Mouse (Mus musculus): ENCODE data around the gene Cyfip1. TPM values are rescaled to one million over a fixed set of nuclear protein-coding genes. Genes with fewer than 3 reads are reported as not detected.

The Cyfip1 gene
- polyA plus RNA-seq, 1 experiment from 2014 or later, result 15.5 TPM

- Histone ChIP-seq H3K27ac (replicated peaks) (no peak overlapping the region), H3K36me3 (replicated peaks) (no peaks in the 10 kb centered on the region), H3K4me2 (no peak overlapping the region), H3K4me3 (replicated peaks) (no peak overlapping the region), H3K27me3 (0 out of 2 replicates have a peak, but pooled peaks cover 12% of the 10 kb centered on the region), H3K9me3 (replicated peaks) (no peaks in the 10 kb centered on the region), H3K9ac (no peak overlapping the region), H3K4me1 (replicated peaks) (peaks cover 12% of the 10 kb centered on the region)
- ATAC-seq (ENCODE audit: insufficient read depth), result no peak
- WGBS (ENCODE audit: insufficient replicate concordance), result 63% methylated on average over 9 of the region's 9 CpGs
Measured at GRCm38 (mm10) chr7:55846606-55847312, 5.2 kb downstream of the Cyfip1 start.

GRCm38 (mm10) chr7:55849948-55850571 is 8.5 kb downstream of the Cyfip1 start:
- Histone ChIP-seq H3K27me3 (no peaks in the 10 kb centered on the region), H3K4me1 (replicated peaks) (no peaks in the 10 kb centered on the region), H3K4me3 (replicated peaks) (no peak overlapping the region), H3K4me2 (no peak overlapping the region), H3K9ac (no peak overlapping the region), H3K36me3 (replicated peaks) (no peaks in the 10 kb centered on the region), H3K9me3 (replicated peaks) (no peaks in the 10 kb centered on the region), H3K27ac (replicated peaks) (no peak overlapping the region)
- 72% methylated on average over 14 of the region's 14 CpGs for WGBS (ENCODE audit: insufficient replicate concordance)
- no peak for ATAC-seq (ENCODE audit: insufficient read depth)

- no peak for ATAC-seq (ENCODE audit: insufficient read depth)
Measured at GRCm38 (mm10) chr7:55852787-55853186, 11.2 kb downstream of the Cyfip1 start.

GRCm38 (mm10) chr7:55855597-55855996 is 14.1 kb downstream of the Cyfip1 start:
- 41% methylated on average over 3 of the region's 3 CpGs for WGBS (ENCODE audit: insufficient replicate concordance)
- H3K27me3 ChIP-seq, result no peaks in the 10 kb centered on the region

More at GRCm38 (mm10) chr7:55852787-55853186, 11.2 kb downstream of the Cyfip1 start:
- H3K9ac ChIP-seq, result no peak overlapping the region
- 34% methylated on average over 3 of the region's 3 CpGs for WGBS (ENCODE audit: insufficient replicate concordance)
- no peaks in the 10 kb centered on the region for H3K36me3 ChIP-seq (replicated peaks)
- H3K4me2 ChIP-seq, result no peak overlapping the region
- H3K9me3 ChIP-seq (replicated peaks), result no peaks in the 10 kb centered on the region
- H3K4me3 ChIP-seq (replicated peaks), result no peak overlapping the region
- no peak overlapping the region for H3K27ac ChIP-seq (replicated peaks)
- H3K4me1 ChIP-seq (replicated peaks), result peaks cover 4% of the 10 kb centered on the region; the same call in 1 of the 2 replicates
- no peaks in the 10 kb centered on the region for H3K27me3 ChIP-seq

GRCm38 (mm10) chr7:55856741-55857140 is 15.2 kb downstream of the Cyfip1 start:
- Histone ChIP-seq H3K4me1 (replicated peaks) (peaks cover 4% of the 10 kb centered on the region; the same call in 1 of the 2 replicates), H3K4me3 (replicated peaks) (no peak overlapping the region), H3K27me3 (no peaks in the 10 kb centered on the region), H3K9ac (no peak overlapping the region), H3K36me3 (replicated peaks) (no peaks in the 10 kb centered on the region), H3K4me2 (no peak overlapping the region), H3K9me3 (replicated peaks) (no peaks in the 10 kb centered on the region), H3K27ac (replicated peaks) (no peak overlapping the region)
- WGBS (ENCODE audit: insufficient replicate concordance), result 75% methylated on average over 4 of the region's 4 CpGs
- ATAC-seq (ENCODE audit: insufficient read depth), result no peak

More at GRCm38 (mm10) chr7:55855597-55855996, 14.1 kb downstream of the Cyfip1 start:
- Histone ChIP-seq H3K9ac (no peak overlapping the region), H3K4me2 (no peak overlapping the region), H3K27ac (replicated peaks) (no peak overlapping the region), H3K4me3 (replicated peaks) (no peak overlapping the region), H3K4me1 (replicated peaks) (peaks cover 4% of the 10 kb centered on the region; the same call in 1 of the 2 replicates), H3K36me3 (replicated peaks) (no peaks in the 10 kb centered on the region), H3K9me3 (replicated peaks) (no peaks in the 10 kb centered on the region)
- ATAC-seq (ENCODE audit: insufficient read depth), result no peak

- Histone ChIP-seq H3K9ac (no peak overlapping the region), H3K9me3 (replicated peaks) (no peaks in the 10 kb centered on the region), H3K4me2 (no peak overlapping the region), H3K27ac (replicated peaks) (no peak overlapping the region), H3K36me3 (replicated peaks) (no peaks in the 10 kb centered on the region), H3K4me3 (replicated peaks) (no peak overlapping the region), H3K27me3 (no peaks in the 10 kb centered on the region), H3K4me1 (replicated peaks) (peaks cover 4% of the 10 kb centered on the region; the same call in 1 of the 2 replicates)
- no peak for ATAC-seq (ENCODE audit: insufficient read depth)
- 43% methylated on average over 2 of the region's 2 CpGs for WGBS (ENCODE audit: insufficient replicate concordance)
Measured at GRCm38 (mm10) chr7:55857729-55858128, 16.2 kb downstream of the Cyfip1 start.

GRCm38 (mm10) chr7:55858836-55859517 is 17.4 kb downstream of the Cyfip1 start:
- Histone ChIP-seq H3K4me3 (replicated peaks) (no peak overlapping the region), H3K27me3 (no peaks in the 10 kb centered on the region), H3K4me1 (replicated peaks) (peaks cover 4% of the 10 kb centered on the region; the same call in 1 of the 2 replicates), H3K9ac (no peak overlapping the region), H3K9me3 (replicated peaks) (no peaks in the 10 kb centered on the region), H3K36me3 (replicated peaks) (no peaks in the 10 kb centered on the region), H3K27ac (replicated peaks) (no peak overlapping the region), H3K4me2 (no peak overlapping the region)
- 67% methylated on average over 3 of the region's 3 CpGs for WGBS (ENCODE audit: insufficient replicate concordance)
- ATAC-seq (ENCODE audit: insufficient read depth), result no peak

- Histone ChIP-seq H3K9me3 (replicated peaks) (no peaks in the 10 kb centered on the region), H3K36me3 (replicated peaks) (no peaks in the 10 kb centered on the region), H3K4me3 (replicated peaks) (no peak overlapping the region), H3K27me3 (no peaks in the 10 kb centered on the region), H3K9ac (no peak overlapping the region), H3K4me2 (no peak overlapping the region), H3K27ac (replicated peaks) (no peak overlapping the region), H3K4me1 (replicated peaks) (peaks cover 4% of the 10 kb centered on the region; the same call in 1 of the 2 replicates)
- no peak for ATAC-seq (ENCODE audit: insufficient read depth)
- WGBS (ENCODE audit: insufficient replicate concordance), result 62% methylated on average over 2 of the region's 2 CpGs
Measured at GRCm38 (mm10) chr7:55859518-55859872, 17.9 kb downstream of the Cyfip1 start.

- no peak overlapping the region for H3K4me2 ChIP-seq
- H3K4me1 ChIP-seq (replicated peaks), result peaks cover 4% of the 10 kb centered on the region; the same call in 1 of the 2 replicates
- no peaks in the 10 kb centered on the region for H3K27me3 ChIP-seq
- H3K4me3 ChIP-seq (replicated peaks), result no peak overlapping the region
- no peak overlapping the region for H3K27ac ChIP-seq (replicated peaks)
- 76% methylated on average over 6 of the region's 6 CpGs for WGBS (ENCODE audit: insufficient replicate concordance)
- no peaks in the 10 kb centered on the region for H3K36me3 ChIP-seq (replicated peaks)
- no peak for ATAC-seq (ENCODE audit: insufficient read depth)
- H3K9ac ChIP-seq, result no peak overlapping the region
- no peaks in the 10 kb centered on the region for H3K9me3 ChIP-seq (replicated peaks)
Measured at GRCm38 (mm10) chr7:55859956-55860355, 18.4 kb downstream of the Cyfip1 start.

- Histone ChIP-seq H3K27me3 (no peaks in the 10 kb centered on the region), H3K27ac (replicated peaks) (no peak overlapping the region), H3K4me3 (replicated peaks) (no peak overlapping the region), H3K4me2 (no peak overlapping the region), H3K36me3 (replicated peaks) (no peaks in the 10 kb centered on the region), H3K9me3 (replicated peaks) (no peaks in the 10 kb centered on the region), H3K4me1 (replicated peaks) (no peaks in the 10 kb centered on the region; the same call in 1 of the 2 replicates), H3K9ac (no peak overlapping the region)
- ATAC-seq (ENCODE audit: insufficient read depth), result no peak
- WGBS (ENCODE audit: insufficient replicate concordance), result 68% methylated on average over 4 of the region's 4 CpGs
Measured at GRCm38 (mm10) chr7:55861175-55861574, 19.6 kb downstream of the Cyfip1 start.

- Histone ChIP-seq H3K4me3 (replicated peaks) (no peak overlapping the region), H3K9ac (no peak overlapping the region), H3K36me3 (replicated peaks) (no peaks in the 10 kb centered on the region), H3K27ac (replicated peaks) (no peak overlapping the region), H3K4me1 (replicated peaks) (no peaks in the 10 kb centered on the region; the same call in 1 of the 2 replicates), H3K9me3 (replicated peaks) (no peaks in the 10 kb centered on the region), H3K27me3 (no peaks in the 10 kb centered on the region), H3K4me2 (no peak overlapping the region)
- no peak for ATAC-seq (ENCODE audit: insufficient read depth)
Measured at GRCm38 (mm10) chr7:55865044-55865443, 23.5 kb downstream of the Cyfip1 start.

Data from liver, embryonic 15.5 days (tissue).